Mouse (Mus musculus) cerebellum, adult 2 months (tissue): ENCODE data around the gene Stoml3. TPM values are rescaled to one million over a fixed set of nuclear protein-coding genes. Genes with fewer than 3 reads are reported as not detected.

ENCODE experiments used
- DNase-seq, 2 experiments: peaks; one replicate each; pipeline ENCODE4 v3.0.0; 2021
- H3K27ac ChIP-seq: fragments of 200-500 bp; 2 replicates; pipeline ENCODE4 v1.5.1; 2012; ENCODE audit warnings: low read length, control low read depth, inconsistent platforms; ENCODE audit not compliant: insufficient read depth
- H3K27me3 ChIP-seq: fragments of 200-500 bp; 2 replicates; pipeline ENCODE4 v1.6.1; 2012; ENCODE audit warnings: inconsistent platforms, mild to moderate bottlenecking, low read length, moderate library complexity; ENCODE audit not compliant: control insufficient read depth, insufficient read depth
- H3K4me1 ChIP-seq: fragments of 200-500 bp; 2 replicates; pipeline ENCODE4 v1.6.1; 2011; ENCODE audit warnings: low read length; ENCODE audit not compliant: control insufficient read depth, insufficient read depth
- H3K4me3 ChIP-seq: fragments of 200-500 bp; replicated peaks from 2 replicates; pipeline ENCODE3; 2011; ENCODE audit warnings: mild to moderate bottlenecking, low read depth, low read length, control low read depth; ENCODE audit not compliant: insufficient read depth
- CTCF ChIP-seq: fragments of 200-500 bp; IDR thresholded peaks from 2 replicates; pipeline ENCODE4 v1.5.1; 2011; ENCODE audit warnings: low read depth, mild to moderate bottlenecking, control low read depth, low read length, moderate library complexity, borderline replicate concordance; ENCODE audit not compliant: insufficient read depth
- POLR2A ChIP-seq: fragments of 200-500 bp; IDR thresholded peaks from 2 replicates; pipeline ENCODE4 v1.6.1; 2011; ENCODE audit warnings: low read length, control low read depth, borderline replicate concordance; ENCODE audit not compliant: insufficient read depth
- WGBS: fragments of 180-500 bp; shearing (Covaris S2); methylation state at CpG from one replicate; pipeline ENCODE4 v1.1.7; 2018; 5-methylcytosine and 5-hydroxymethylcytosine counted together
- polyA plus RNA-seq: library from polyadenylated mRNA; depleted of rRNA; stranded (reverse); fragments of >200 nt; gene quantifications from 2 replicates; pipeline ENCODE4 v1.2.3, GENCODE M21; 2012; rRNA removed

Stoml3 gene
- 0.52 and 0.93 TPM in 2 replicates for polyA plus RNA-seq

- Histone ChIP-seq H3K27ac (no peak within 1 kb of the TSS), H3K4me3 (no peak within 1 kb of the TSS), H3K4me1 (no peaks in the 10 kb centered on the region), H3K27me3 (no peaks in the 10 kb centered on the region; the same call in 1 of the 2 replicates)
- WGBS = 79% methylated on average over 6 of the region's 6 CpGs
- TF ChIP-seq CTCF (no peak), POLR2A (no peak)
- no peak for DNase-seq
Observed at GRCm38 (mm10) chr3:53488353-53488752, at the start of gene Stoml3. Gene Stoml3 (plus strand): TSS chr3:53488653.

- WGBS = 60% methylated on average over 5 of the region's 5 CpGs
- no peak for TF ChIP-seq POLR2A
- no peak for TF ChIP-seq CTCF
- Histone ChIP-seq H3K4me3 (no peak overlapping the region), H3K4me1 (peaks cover 5% of the 10 kb centered on the region), H3K27me3 (no peaks in the 10 kb centered on the region), H3K27ac (no peak overlapping the region)
- no peak for DNase-seq
Observed at GRCm38 (mm10) chr3:53445540-53445939, 42.9 kb upstream of the Stoml3 start.

- Histone ChIP-seq H3K4me1 (peaks cover 15% of the 10 kb centered on the region), H3K27me3 (no peaks in the 10 kb centered on the region), H3K4me3 (no peak overlapping the region), H3K27ac (no peak overlapping the region)
- DNase-seq = no peak
- whole genome bisulfite sequencing = 91% methylated on average over 3 of the region's 3 CpGs
- TF ChIP-seq POLR2A (no peak), CTCF (no peak)
Observed at GRCm38 (mm10) chr3:53446801-53447200, 41.7 kb upstream of the Stoml3 start.

GRCm38 (mm10) chr3:53448208-53448607 lies 40.2 kb upstream of the Stoml3 start:
- Histone ChIP-seq H3K27me3 (no peaks in the 10 kb centered on the region), H3K4me1 (peaks cover 15% of the 10 kb centered on the region), H3K27ac (no peak overlapping the region), H3K4me3 (no peak overlapping the region)
- 10% methylated on average over 2 of the region's 2 CpGs for WGBS
- TF ChIP-seq CTCF = peak; percentile 63
- TF ChIP-seq POLR2A = no peak
- peak in 1 of 2 experiments; percentile 86 for DNase-seq

GRCm38 (mm10) chr3:53450666-53451065 lies 37.8 kb upstream of the Stoml3 start:
- peak; percentile 77 to 85 for DNase-seq
- peak overlapping the region; percentile 35; the same call in 1 of the 2 replicates for H3K27ac ChIP-seq
- TF ChIP-seq POLR2A (no peak), CTCF (no peak)
- no peak overlapping the region for H3K4me3 ChIP-seq
- H3K4me1 ChIP-seq = peaks cover 15% of the 10 kb centered on the region
- H3K27me3 ChIP-seq = no peaks in the 10 kb centered on the region
- WGBS = 29% methylated on average over 11 of the region's 11 CpGs

GRCm38 (mm10) chr3:53452351-53452750 lies 36.1 kb upstream of the Stoml3 start:
- 93% methylated on average over 10 of the region's 10 CpGs for WGBS
- H3K4me1 ChIP-seq = peaks cover 15% of the 10 kb centered on the region
- no peak overlapping the region for H3K4me3 ChIP-seq
- no peaks in the 10 kb centered on the region for H3K27me3 ChIP-seq
- TF ChIP-seq POLR2A (no peak), CTCF (no peak)
- no peak for DNase-seq
- no peak overlapping the region for H3K27ac ChIP-seq

- Histone ChIP-seq H3K27me3 (no peaks in the 10 kb centered on the region), H3K27ac (no peak overlapping the region), H3K4me3 (no peak overlapping the region), H3K4me1 (peaks cover 15% of the 10 kb centered on the region)
- no peak for DNase-seq
- TF ChIP-seq POLR2A (no peak), CTCF (no peak)
- 94% methylated on average over 7 of the region's 7 CpGs for WGBS
Observed at GRCm38 (mm10) chr3:53453346-53453745, 35.1 kb upstream of the Stoml3 start.

GRCm38 (mm10) chr3:53454005-53454404 lies 34.4 kb upstream of the Stoml3 start:
- WGBS = 95% methylated on average over 6 of the region's 6 CpGs
- Histone ChIP-seq H3K27me3 (no peaks in the 10 kb centered on the region), H3K4me1 (peaks cover 15% of the 10 kb centered on the region), H3K4me3 (no peak overlapping the region), H3K27ac (no peak overlapping the region)
- TF ChIP-seq POLR2A (no peak), CTCF (no peak)
- no peak for DNase-seq
